36 mouse cellular contexts compared by ENCODE assay signal in the genomic region with DNA sequence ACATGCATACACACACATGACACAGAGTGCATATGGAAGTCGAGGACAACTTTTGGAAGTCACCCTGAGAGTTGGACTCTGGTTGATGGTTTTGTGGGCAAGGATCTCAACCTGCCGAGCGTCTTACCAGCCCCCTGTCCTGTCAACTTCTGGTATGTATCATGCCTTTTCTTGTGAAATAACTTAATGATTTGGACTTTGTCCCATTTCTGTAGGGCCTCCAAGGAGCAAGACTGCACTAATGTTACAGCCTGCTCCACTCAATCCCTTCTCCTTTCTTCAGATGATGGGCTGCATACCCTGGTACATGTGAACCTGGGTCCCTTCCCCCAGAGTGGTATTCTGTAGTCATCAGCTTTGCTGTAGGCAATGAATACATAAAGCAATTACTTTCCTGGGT. TPM values are rescaled to one million over a fixed set of nuclear protein-coding genes. Genes with fewer than 3 reads are reported as not detected.
"Had no signal": no experiment of that assay in that cellular context is flagged by ENCODE, and none has a peak within 500 bp of the region (broad histone marks: within the 10 kb centered on the region; RNA-seq: fewer than 3 reads in every experiment).

No protein-coding gene starts in this region.

- H3K36me3 ChIP-seq: heart, embryonic 15.5 days; hindbrain, embryonic 12.5 days had no signal

- H3K4me1 ChIP-seq: hindbrain, embryonic 10.5 days; hindbrain, embryonic 12.5 days; kidney, embryonic 15.5 days; limb, embryonic 12.5 days had no signal

- H3K4me2 ChIP-seq: heart, embryonic 11.5 days; heart, embryonic 13.5 days; heart, embryonic 15.5 days; hindbrain, embryonic 12.5 days; hindbrain, embryonic 14.5 days; kidney, embryonic 15.5 days; limb, embryonic 12.5 days; liver, embryonic 11.5 days; liver, embryonic 13.5 days had no signal

- H3K27ac ChIP-seq: gastrocnemius, adult 2 months; heart, embryonic 13.5 days; heart, embryonic 15.5 days; hindbrain, embryonic 10.5 days; hindbrain, embryonic 12.5 days; hindbrain, embryonic 14.5 days; kidney, embryonic 15.5 days; kidney, postnatal 0 days; layer of hippocampus, adult 2 months; left cerebral cortex, adult 2 months; limb, embryonic 10.5 days; limb, embryonic 12.5 days; liver, embryonic 13.5 days had no signal

- H3K9me3 ChIP-seq: heart, embryonic 13.5 days; heart, embryonic 15.5 days; hindbrain, embryonic 10.5 days; hindbrain, embryonic 12.5 days; kidney, embryonic 15.5 days; limb, embryonic 10.5 days; limb, embryonic 12.5 days; liver, embryonic 13.5 days had no signal

- H3K27me3 ChIP-seq: heart, embryonic 13.5 days; heart, embryonic 15.5 days; hindbrain, embryonic 12.5 days; kidney, embryonic 15.5 days; limb, embryonic 12.5 days; liver, embryonic 13.5 days had no signal

- H3K9ac ChIP-seq: heart, embryonic 13.5 days; heart, embryonic 15.5 days; hindbrain, embryonic 12.5 days; hindbrain, embryonic 14.5 days; kidney, embryonic 15.5 days; limb, embryonic 12.5 days; liver, embryonic 13.5 days had no signal

- DNase-seq: gastrocnemius, adult 2 months; gastrocnemius, postnatal 10 days; gastrocnemius, postnatal 25 days; heart, postnatal 14 days; heart, postnatal 4 days; kidney, adult 11 months; kidney, adult 2 months; kidney, adult 9 months; kidney, postnatal 25 days; kidney, postnatal 4 days; liver; liver, embryonic 13.5 days had no signal

- H3K4me3 ChIP-seq: gastrocnemius, adult 2 months; heart, embryonic 13.5 days; heart, embryonic 15.5 days; hindbrain, embryonic 10.5 days; hindbrain, embryonic 12.5 days; kidney, embryonic 15.5 days; layer of hippocampus, adult 2 months; left cerebral cortex, adult 2 months; limb, embryonic 10.5 days; limb, embryonic 12.5 days; liver, embryonic 13.5 days had no signal

- ATAC-seq: forebrain, embryonic 16.5 days; hindbrain, embryonic 16.5 days; inflammation-experienced regulatory T-cells, adult 6 months had no signal

RNA-seq across cellular contexts. Expression of a gene that starts 20.4 kb away (rescaled TPM):
- total RNA-seq: gastrocnemius, postnatal 10 days; gastrocnemius, postnatal 25 days; gastrocnemius, postnatal 4 days; granulocyte monocyte progenitor cell, adult 5-6 weeks; layer of hippocampus, adult 2 months; layer of hippocampus, postnatal 10 days; layer of hippocampus, postnatal 25 days; left cerebral cortex, adult 2 months; left cerebral cortex, postnatal 14 days; left cerebral cortex, postnatal 36 days had no signal
- polyA plus RNA-seq: forebrain, embryonic 16.5 days; frontal cortex, adult 2 months; heart, embryonic 11.5 days; heart, embryonic 13.5 days; heart, embryonic 15.5 days; heart, postnatal 0 days; hindbrain, embryonic 10.5 days; hindbrain, embryonic 12.5 days; hindbrain, embryonic 14.5 days; hindbrain, embryonic 16.5 days; inflammation-experienced regulatory T-cells, adult 6 months; limb, embryonic 10.5 days; limb, embryonic 12.5 days; liver, embryonic 11.5 days; liver, embryonic 13.5 days had no signal

RNA-seq across cellular contexts. Expression of a gene that starts 46.9 kb away (rescaled TPM):
- total RNA-seq: gastrocnemius, adult 2 months; gastrocnemius, postnatal 10 days; gastrocnemius, postnatal 25 days; gastrocnemius, postnatal 4 days; granulocyte monocyte progenitor cell, adult 5-6 weeks; heart, postnatal 14 days; heart, postnatal 4 days; layer of hippocampus, adult 2 months; layer of hippocampus, postnatal 10 days; layer of hippocampus, postnatal 25 days; left cerebral cortex, adult 2 months; left cerebral cortex, postnatal 14 days; left cerebral cortex, postnatal 36 days had no signal
- polyA plus RNA-seq: forebrain, embryonic 16.5 days; frontal cortex, adult 2 months; heart, embryonic 11.5 days; heart, embryonic 13.5 days; heart, embryonic 15.5 days; hindbrain, embryonic 10.5 days; hindbrain, embryonic 12.5 days; hindbrain, embryonic 14.5 days; hindbrain, embryonic 16.5 days; inflammation-experienced regulatory T-cells, adult 6 months; limb, embryonic 10.5 days; limb, embryonic 12.5 days; liver, embryonic 11.5 days; liver, embryonic 13.5 days had no signal
